Mouse (Mus musculus) adipocyte (in vitro differentiated cells): ENCODE results near the gene Yap1.

Source experiments
- DNase-seq: peaks from one replicate; pipeline ENCODE4 v3.0.0-alpha.2; 2016; ENCODE audit warnings: low spot score

Yap1 gene

GRCm38 (mm10) chr9:7971993-7972392, 32.4 kb downstream of the Yap1 start:
- no peak for DNase-seq

DNA sequence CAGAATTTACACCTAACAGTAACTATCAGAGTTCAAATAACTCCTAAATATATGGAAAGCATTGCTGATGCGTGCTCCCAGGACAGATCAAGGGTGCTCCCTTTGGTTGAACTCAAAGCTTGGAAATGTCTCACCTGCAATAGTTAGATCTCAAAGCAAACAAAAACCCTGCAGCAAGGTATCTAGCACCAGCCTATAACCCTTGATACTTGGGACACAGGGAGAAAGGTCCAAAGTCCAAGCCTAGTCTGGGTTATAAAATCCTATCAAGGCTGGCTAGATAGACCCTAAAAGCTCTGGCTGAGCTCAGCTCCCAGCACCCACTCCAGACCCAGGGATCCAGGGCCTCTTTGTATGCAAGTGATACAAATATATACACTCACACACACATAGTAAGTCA, 36.4 kb downstream of the Yap1 start:
- DNase-seq, result no peak

DNA sequence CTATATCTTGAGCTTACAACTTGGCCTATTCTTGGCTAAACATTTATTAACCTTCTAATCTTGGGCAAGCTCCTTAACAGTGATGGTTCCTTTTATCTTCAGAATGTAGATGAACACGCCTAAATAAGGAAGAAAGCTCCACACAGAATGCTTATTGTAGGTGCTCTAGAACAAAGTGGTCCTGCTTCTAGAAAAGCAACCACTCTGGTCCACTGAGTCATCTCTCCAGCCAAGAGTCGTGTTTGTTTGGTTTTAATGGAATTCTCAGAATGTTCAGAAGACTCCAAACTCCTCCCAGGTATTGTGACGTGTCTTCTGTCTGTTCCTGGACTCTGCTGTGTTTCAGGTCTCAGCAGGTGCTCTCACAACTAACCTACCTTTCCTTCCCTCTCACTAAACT, 38.8 kb downstream of the Yap1 start:
- DNase-seq, result no peak

DNA sequence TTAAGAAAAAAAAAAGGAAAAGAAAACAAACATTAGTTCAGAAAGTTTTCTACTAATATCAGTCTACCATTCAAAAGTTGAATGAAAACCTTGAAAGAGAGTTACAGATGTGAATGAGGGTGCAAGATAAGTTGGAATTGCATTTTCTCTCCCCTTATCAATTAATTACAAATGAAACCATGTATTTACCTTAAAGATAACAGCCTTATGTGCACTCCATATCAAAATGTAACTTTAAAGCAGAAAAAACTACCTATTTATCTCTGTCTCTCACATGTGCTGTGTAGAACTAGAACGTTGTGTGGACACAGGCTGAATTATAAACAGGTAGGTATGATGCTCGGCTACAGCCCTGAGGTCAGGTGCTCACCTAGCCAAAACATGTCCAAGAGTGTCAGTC, 40.5 kb downstream of the Yap1 start:
- no peak for DNase-seq

GRCm38 (mm10) chr9:7962915-7963314, 41.5 kb downstream of the Yap1 start:
- DNase-seq, result no peak

- peak; percentile 85 for DNase-seq
These were observed 42.8 kb downstream of the Yap1 start for GRCm38 (mm10) chr9:7961366-7962160.

DNA sequence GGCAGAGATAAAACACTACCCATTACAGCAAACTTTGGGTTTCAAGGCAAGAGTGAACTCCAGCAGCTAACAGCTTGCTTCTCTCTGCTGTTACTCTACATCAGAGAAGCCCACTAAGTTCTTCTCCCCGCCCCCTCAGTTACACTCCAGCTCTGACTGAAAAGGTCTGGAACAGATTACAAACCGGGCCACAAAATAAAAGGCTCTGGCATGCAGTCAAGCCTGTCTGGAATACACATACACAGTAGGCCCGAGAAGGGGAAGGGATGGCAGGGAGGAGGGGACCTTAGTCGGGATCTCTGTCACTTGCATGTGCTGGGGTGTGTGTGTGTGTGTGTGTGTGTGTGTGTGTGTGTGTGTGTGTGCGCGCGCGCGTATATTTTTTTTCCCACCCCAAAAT, 44.0 kb downstream of the Yap1 start:
- DNase-seq, result peak; percentile 47

GRCm38 (mm10) chr9:7959301-7959700, 45.1 kb downstream of the Yap1 start:
- no peak for DNase-seq

GRCm38 (mm10) chr9:7958025-7958593, 46.3 kb downstream of the Yap1 start:
- no peak for DNase-seq

DNA sequence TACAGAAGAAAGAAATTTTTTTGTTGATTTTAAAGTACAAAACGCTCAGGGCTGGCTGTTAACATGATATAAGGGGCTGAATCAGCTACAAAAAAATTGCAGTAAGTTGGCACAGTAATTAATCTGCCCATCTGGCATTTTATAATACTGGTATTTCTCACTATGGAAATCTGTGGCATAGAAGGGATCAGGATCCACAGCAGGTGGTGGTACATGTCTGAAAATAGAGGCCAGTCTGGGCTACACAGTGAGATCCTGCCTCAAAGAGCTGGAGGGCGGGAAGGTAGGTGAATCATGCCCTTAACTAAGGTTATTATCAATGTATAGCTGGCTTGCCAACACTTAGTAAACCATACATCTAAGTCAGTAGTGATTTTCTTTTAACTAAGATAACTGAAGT, 47.0 kb downstream of the Yap1 start:
- DNase-seq, result no peak

DNA sequence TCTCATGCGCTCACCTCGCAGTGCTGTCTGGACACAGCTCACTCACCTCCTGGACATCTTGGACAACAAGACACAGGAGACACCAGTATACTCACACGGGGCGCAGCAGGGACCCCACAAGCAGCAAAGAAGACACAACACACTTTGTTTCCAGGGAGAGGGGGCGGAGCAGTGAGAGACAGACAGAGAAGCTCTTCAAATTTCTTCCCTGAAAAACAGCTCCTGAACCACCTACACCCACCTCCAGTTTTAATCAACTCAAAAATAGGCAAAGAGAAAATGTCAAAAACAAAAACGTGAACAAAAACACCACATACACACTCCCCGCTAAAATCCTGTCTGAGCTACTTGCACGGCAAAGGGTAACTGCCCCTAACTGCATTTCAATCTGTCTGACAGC, 48.0 kb downstream of the Yap1 start:
- DNase-seq, result no peak

GRCm38 (mm10) chr9:7952886-7953285, 51.5 kb downstream of the Yap1 start:
- DNase-seq, result no peak

GRCm38 (mm10) chr9:7950211-7950644, 54.2 kb downstream of the Yap1 start:
- peak; percentile 10 for DNase-seq

DNA sequence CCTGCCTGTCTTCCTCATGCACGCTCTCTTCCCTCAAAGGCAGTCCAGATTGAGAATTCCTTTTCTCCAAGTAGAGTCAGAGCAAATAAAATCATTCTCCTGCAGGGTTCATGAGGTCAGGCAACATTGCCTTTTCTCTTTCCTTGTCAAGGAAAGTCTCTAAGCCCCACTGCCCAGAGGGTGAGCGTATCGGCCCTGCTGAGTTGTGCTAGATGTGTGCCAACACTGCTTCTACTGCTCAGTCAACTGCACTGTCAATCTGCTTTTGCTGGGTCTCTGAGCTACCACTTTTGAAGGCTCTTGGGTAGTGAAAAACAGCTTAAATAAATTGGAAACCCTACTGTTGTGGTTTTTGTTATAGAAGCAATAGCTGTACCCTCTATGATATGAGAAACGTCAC, 56.5 kb downstream of the Yap1 start:
- DNase-seq, result no peak

- DNase-seq, result peak; percentile 51
These were observed 60.5 kb downstream of the Yap1 start for GRCm38 (mm10) chr9:7943796-7944462.

- DNase-seq, result no peak
These were observed 61.7 kb downstream of the Yap1 start for GRCm38 (mm10) chr9:7942701-7943100.

DNA sequence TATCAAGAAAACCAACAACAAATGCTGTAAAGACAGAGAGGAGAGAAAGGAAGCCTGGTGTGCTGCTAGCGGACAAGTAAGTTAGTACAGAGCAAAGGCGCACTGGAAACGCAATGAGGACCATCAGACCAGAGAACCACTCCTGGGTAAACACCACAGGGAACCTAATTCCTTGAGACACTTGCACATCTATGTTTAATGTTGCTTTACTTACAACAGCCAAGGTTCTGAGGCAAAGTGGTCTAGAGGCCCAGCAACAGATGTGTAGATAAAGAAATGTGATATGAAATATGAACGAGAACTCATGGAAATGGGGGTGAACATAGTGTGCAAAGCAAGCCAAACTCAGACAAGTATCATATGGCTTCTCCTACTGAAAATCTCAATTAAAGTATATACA, 64.3 kb downstream of the Yap1 start:
- DNase-seq, result no peak

DNA sequence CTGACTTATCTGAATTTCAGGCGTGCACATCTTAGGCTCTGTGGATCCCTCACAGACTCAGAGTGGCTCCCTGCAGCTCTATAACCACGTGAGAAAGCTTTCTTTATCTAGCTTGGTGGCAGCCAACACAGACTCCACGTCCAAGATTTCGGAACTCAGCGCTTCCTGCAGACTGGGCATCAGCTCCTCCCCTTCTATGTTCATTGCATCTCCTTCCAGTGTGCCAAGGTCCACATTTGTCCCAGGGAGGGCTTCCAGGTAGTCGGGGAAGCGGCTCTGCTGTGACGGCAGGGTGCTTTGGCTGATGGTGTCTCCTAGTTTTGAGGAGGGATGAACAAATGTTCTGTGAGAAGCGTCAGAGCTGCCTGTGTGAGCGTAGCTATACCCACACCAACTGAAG, 70.0 kb downstream of the Yap1 start:
- DNase-seq, result no peak

DNA sequence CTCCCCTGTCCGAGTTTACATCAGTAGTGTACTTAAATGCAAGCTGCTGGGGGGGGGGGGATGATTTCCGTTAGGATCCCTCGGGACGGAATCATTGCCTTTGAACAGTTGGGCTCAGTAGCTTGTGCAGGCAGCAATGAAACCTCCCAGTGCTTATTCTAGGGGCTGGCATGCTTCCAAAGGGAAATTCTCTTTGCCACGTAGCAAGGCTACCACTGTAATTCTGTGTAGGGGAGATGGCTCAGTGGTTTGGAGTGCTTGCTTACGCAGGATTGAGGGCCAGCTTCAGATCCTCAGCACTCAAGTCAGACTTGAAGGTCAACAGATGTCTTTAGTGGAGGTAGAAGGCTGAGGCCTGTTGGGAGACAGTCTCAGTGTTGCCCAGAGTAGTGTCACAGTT, 74.8 kb downstream of the Yap1 start:
- DNase-seq, result peak; percentile 28

- DNase-seq, result no peak
These were observed 75.5 kb downstream of the Yap1 start for GRCm38 (mm10) chr9:7928866-7929265.

DNA sequence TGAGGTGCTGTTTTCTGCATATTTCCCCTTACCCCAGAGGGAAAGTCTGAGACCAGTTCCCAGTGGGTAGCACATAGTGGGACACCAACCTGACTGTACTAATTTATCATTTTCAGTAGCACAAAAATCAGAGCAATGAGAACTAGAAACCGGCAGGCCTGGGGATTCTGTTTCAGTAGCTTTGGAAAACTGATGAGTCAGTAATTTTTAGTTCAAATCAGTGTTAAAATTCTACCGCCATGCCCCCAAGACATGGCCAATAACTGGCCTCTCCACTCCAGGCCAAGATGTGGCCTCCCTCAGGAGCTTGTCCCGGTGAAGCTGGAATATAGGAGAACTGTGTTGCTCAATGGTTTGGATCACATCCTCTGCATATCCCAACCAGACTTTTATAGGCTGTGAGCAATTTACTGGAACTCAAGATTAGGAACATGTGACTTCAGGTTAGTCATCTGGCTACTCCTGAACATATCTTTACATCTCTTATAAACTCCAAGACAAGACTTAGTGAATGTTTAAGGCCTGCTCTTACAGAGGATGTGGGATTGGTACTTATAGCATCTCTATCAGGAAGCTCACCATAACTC, 76.1 kb downstream of the Yap1 start:
- DNase-seq, result no peak

DNA sequence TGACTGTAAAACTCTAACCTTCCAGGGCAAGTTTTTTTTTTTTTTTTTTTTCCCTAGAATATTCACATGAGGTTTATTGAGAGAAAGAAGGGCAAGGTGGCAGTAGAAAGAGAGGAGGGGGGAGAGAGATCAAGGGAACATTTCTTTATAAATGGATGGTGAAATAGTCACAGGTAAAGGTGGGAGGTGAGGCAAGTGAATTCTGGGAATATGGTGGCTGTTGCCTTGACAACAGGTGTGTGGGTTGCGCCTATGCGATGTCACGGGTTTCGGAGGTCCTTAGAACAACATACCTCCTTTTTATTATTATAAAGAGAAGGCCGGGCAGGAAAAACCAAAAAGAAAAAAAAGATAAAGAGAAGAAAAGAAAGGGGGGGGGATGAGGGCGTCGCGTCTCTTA, 89.5 kb downstream of the Yap1 start:
- DNase-seq, result no peak

- DNase-seq, result no peak
These were observed 89.9 kb downstream of the Yap1 start for GRCm38 (mm10) chr9:7914487-7914886.
